Mouse (Mus musculus) midbrain, embryonic 14.5 days (tissue): ENCODE measurements around the gene Cap2. TPM values are rescaled to one million over a fixed set of nuclear protein-coding genes. Genes with fewer than 3 reads are reported as not detected.

ENCODE experiments used
- ATAC-seq: fragments of 200-750 bp; cut with Nextera tagmentation; 2 replicates; pipeline ENCODE4 v1.8.0; 2017; ENCODE audit warnings: moderate number of reproducible peaks, moderate library complexity; ENCODE audit not compliant: low FRiP score, low TSS enrichment
- DNase-seq: peaks from one replicate; pipeline ENCODE4 v3.0.0-alpha.2; 2015
- H3K27ac ChIP-seq: fragments of 300-500 bp; sonication (generic); replicated peaks from 2 replicates; pipeline ENCODE4 v1.5.1; 2014; ENCODE audit warnings: mild to moderate bottlenecking, low read depth, low read length, moderate library complexity
- H3K27me3 ChIP-seq: fragments of 300-500 bp; sonication (generic); 2 replicates; pipeline ENCODE4 v1.6.1; 2014; ENCODE audit warnings: low read length, control low read depth, mixed read lengths; ENCODE audit not compliant: control insufficient read depth, insufficient read depth
- H3K36me3 ChIP-seq: fragments of 300-500 bp; sonication (generic); 2 replicates; pipeline ENCODE4 v1.6.1; 2014; ENCODE audit warnings: low read length, control low read depth; ENCODE audit not compliant: control insufficient read depth, insufficient read depth
- H3K4me1 ChIP-seq: fragments of 300-500 bp; sonication (generic); 2 replicates; pipeline ENCODE4 v1.6.1; 2014; ENCODE audit warnings: mild to moderate bottlenecking, antibody characterized with exemption, low read length, control low read depth; ENCODE audit not compliant: control insufficient read depth, insufficient read depth
- H3K4me2 ChIP-seq: fragments of 300-500 bp; sonication (generic); 2 replicates; pipeline ENCODE4 v1.6.1; 2014; ENCODE audit warnings: mild to moderate bottlenecking, low read length, moderate library complexity
- H3K4me3 ChIP-seq: fragments of 300-500 bp; sonication (generic); replicated peaks from 2 replicates; pipeline ENCODE4 v1.5.1; 2014; ENCODE audit warnings: low read depth, low read length
- H3K9ac ChIP-seq: fragments of 300-500 bp; sonication (generic); replicated peaks from 2 replicates; pipeline ENCODE4 v1.6.1; 2014; ENCODE audit warnings: mild to moderate bottlenecking, low read length, moderate library complexity
- H3K9me3 ChIP-seq: fragments of 300-500 bp; sonication (generic); 2 replicates; pipeline ENCODE4 v1.6.1; 2016; ENCODE audit warnings: low read length, control low read depth, mixed read lengths; ENCODE audit not compliant: control insufficient read depth
- WGBS: fragments of 180-500 bp; shearing (Covaris S2); extraction: QIAGEN DNeasy Blood & Tissue Kit; methylation state at CpG from one replicate; pipeline ENCODE4 v1.1.7; 2014; 5-methylcytosine and 5-hydroxymethylcytosine counted together
- polyA plus RNA-seq: library from polyadenylated mRNA; unstranded; fragments of >200 nt; fragmentation: Nextera tagmentation; extraction: Ambion mirVana; gene quantifications from 2 replicates; pipeline ENCODE4 v1.2.1, GENCODE M21; 2014

Gene Cap2
- polyA plus RNA-seq, 1 experiment from 2014 or later = 6.6 TPM

DNA sequence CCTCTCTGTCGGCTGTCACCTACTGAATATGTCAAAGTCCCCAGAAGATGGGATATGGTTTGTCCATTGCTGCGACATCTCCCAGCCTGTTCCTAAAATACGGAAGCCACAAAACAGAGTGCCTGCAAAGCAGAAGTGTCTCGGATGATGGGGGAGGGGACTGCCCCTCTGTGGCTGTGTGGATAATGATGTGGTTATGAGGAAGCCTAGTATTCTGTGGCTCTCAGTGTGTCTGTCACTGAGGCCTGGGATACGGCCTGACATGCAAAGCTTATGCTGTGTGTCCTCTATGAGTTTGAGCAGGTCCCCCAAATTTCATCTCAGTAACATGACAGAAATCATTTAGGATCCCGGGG is 132.5 kb downstream of the Cap2 start:
- Histone ChIP-seq H3K4me2 (peak overlapping the region; percentile 52), H3K36me3 (no peaks in the 10 kb centered on the region), H3K9ac (peak overlapping the region; percentile 40; the same call in 1 of the 2 replicates), H3K27ac (peak overlapping the region; percentile 82), H3K9me3 (no peaks in the 10 kb centered on the region), H3K4me3 (peak overlapping the region; percentile 18), H3K27me3 (no peaks in the 10 kb centered on the region), H3K4me1 (peaks cover 23% of the 10 kb centered on the region)
- 15% methylated on average over 6 of the region's 6 CpGs for WGBS
- peak; percentile 73; the same call in 1 of the 2 replicates for ATAC-seq
- DNase-seq = peak; percentile 80

DNA sequence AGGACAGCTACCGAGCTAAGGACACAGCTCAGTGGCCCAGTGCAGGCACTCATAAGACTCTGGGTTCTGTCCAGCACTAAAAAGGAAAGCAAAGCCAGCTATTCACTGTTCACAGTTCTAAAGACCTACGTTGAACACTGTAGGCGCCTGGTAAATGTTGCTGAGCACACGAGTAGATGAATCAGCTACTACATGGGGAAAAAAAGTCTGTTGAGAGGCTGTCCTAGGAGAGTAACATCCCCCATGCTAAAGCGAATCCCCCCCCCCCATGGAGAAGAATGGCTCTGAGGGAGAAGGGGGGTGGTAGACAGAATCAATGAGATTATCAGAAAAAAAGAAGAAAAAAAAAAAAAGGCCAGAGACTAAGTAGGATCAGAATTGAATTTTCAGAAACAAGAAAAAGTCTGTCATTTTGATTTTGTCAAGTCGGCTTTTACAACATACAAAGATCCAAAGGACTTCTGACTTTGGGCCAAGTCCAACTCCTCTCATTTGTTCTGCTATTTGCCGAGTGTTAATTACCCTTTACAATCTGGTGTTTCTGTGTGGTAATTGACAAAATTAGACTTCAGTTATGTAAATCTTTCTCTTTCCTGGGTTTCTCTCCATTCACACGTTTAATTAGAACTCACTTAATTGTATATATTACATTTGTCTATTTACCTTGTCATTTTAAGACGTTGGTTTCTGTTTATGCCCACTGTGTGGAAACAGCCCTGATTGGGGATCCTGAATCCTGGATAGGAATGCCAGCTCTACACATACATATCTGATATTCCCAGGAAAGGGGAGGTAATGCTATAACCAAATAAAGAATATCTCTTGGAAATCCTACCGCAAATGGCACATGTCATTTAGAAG is 139.2 kb downstream of the Cap2 start:
- Histone ChIP-seq H3K27me3 (no peaks in the 10 kb centered on the region), H3K9me3 (no peaks in the 10 kb centered on the region), H3K9ac (no peak overlapping the region), H3K36me3 (no peaks in the 10 kb centered on the region), H3K4me3 (no peak overlapping the region), H3K27ac (no peak overlapping the region), H3K4me1 (no peaks in the 10 kb centered on the region), H3K4me2 (no peak overlapping the region)
- WGBS = 89% methylated on average over 10 of the region's 10 CpGs
- ATAC-seq = no peak
- no peak for DNase-seq

DNA sequence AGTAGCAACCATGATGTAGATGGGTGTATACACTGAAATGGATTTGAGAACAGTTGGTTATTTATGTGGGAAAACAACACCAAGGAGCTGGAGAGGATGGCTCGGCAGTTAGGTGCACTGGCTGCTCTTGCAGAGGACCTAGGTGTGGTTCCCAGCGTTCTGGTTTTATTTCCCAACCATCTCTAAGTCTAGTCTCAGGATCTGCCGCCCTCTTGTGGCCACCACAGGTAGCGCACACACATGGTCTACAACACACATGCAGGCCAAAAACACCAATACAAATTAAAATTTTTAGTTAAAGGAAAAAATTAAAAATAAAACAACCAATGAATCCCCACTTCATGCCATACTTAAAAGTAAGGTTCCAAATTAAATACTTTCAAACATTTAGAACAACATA is 140.7 kb downstream of the Cap2 start:
- Histone ChIP-seq H3K27me3 (no peaks in the 10 kb centered on the region), H3K4me3 (no peak overlapping the region), H3K27ac (no peak overlapping the region), H3K4me1 (no peaks in the 10 kb centered on the region), H3K9ac (no peak overlapping the region), H3K36me3 (no peaks in the 10 kb centered on the region), H3K9me3 (no peaks in the 10 kb centered on the region), H3K4me2 (no peak overlapping the region)
- DNase-seq (no peak), ATAC-seq (no peak)
- 91% methylated on average over 4 of the region's 4 CpGs for WGBS

- Histone ChIP-seq H3K36me3 (no peaks in the 10 kb centered on the region), H3K9me3 (no peaks in the 10 kb centered on the region), H3K9ac (no peak overlapping the region), H3K27me3 (no peaks in the 10 kb centered on the region), H3K4me1 (no peaks in the 10 kb centered on the region), H3K4me2 (no peak overlapping the region), H3K4me3 (no peak overlapping the region), H3K27ac (no peak overlapping the region)
- ATAC-seq = no peak
- 96% methylated on average over 6 of the region's 6 CpGs for WGBS
- no peak for DNase-seq
Measured at GRCm38 (mm10) chr13:46644175-46644574, 142.5 kb downstream of the Cap2 start.

GRCm38 (mm10) chr13:46645476-46645875 is 143.8 kb downstream of the Cap2 start:
- no peaks in the 10 kb centered on the region for H3K27me3 ChIP-seq
- no peak for DNase-seq
- H3K4me2 ChIP-seq = no peak overlapping the region
- H3K9ac ChIP-seq = no peak overlapping the region
- 72% methylated on average over 6 of the region's 6 CpGs for WGBS
- ATAC-seq = no peak
- H3K27ac ChIP-seq = no peak overlapping the region
- no peak overlapping the region for H3K4me3 ChIP-seq
- H3K4me1 ChIP-seq = no peaks in the 10 kb centered on the region
- H3K9me3 ChIP-seq = no peaks in the 10 kb centered on the region
- H3K36me3 ChIP-seq = no peaks in the 10 kb centered on the region

GRCm38 (mm10) chr13:46651853-46652252 is 150.2 kb downstream of the Cap2 start:
- H3K9ac ChIP-seq = no peak overlapping the region
- no peak for DNase-seq
- no peak overlapping the region for H3K27ac ChIP-seq
- no peaks in the 10 kb centered on the region for H3K4me1 ChIP-seq
- 91% methylated on average over 7 of the region's 7 CpGs for WGBS
- H3K4me3 ChIP-seq = no peak overlapping the region
- ATAC-seq = no peak
- H3K4me2 ChIP-seq = no peak overlapping the region
- no peaks in the 10 kb centered on the region for H3K36me3 ChIP-seq
- H3K9me3 ChIP-seq = no peaks in the 10 kb centered on the region
- no peaks in the 10 kb centered on the region for H3K27me3 ChIP-seq

DNA sequence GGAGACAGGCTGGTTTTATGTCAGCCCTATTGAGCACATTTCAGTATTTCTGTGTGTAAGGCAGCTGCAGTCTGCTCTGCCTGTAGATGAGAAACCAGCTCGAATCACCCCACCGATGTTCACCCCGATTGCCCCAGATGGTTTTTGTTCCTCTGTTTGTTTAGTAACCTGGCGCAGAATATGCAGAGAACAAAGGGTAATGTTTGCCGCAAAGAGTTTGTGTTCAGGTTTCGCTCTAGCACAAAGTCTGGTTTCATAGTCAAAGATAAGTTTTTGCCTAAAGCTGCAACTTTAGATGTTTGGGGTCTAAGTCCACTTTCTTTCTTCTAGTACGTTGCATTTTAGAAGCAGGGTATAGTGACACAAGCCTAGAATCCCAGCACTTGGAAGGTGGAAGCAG is 151.0 kb downstream of the Cap2 start:
- no peaks in the 10 kb centered on the region for H3K36me3 ChIP-seq
- H3K9me3 ChIP-seq = no peaks in the 10 kb centered on the region
- no peak for ATAC-seq
- no peak for DNase-seq
- no peak overlapping the region for H3K4me2 ChIP-seq
- H3K4me1 ChIP-seq = no peaks in the 10 kb centered on the region
- no peak overlapping the region for H3K9ac ChIP-seq
- no peak overlapping the region for H3K4me3 ChIP-seq
- 89% methylated on average over 7 of the region's 7 CpGs for WGBS
- H3K27ac ChIP-seq = no peak overlapping the region
- no peaks in the 10 kb centered on the region for H3K27me3 ChIP-seq

GRCm38 (mm10) chr13:46653671-46654070 is 152.0 kb downstream of the Cap2 start:
- 73% methylated on average over 4 of the region's 4 CpGs for WGBS
- Histone ChIP-seq H3K36me3 (no peaks in the 10 kb centered on the region), H3K9me3 (no peaks in the 10 kb centered on the region), H3K27me3 (no peaks in the 10 kb centered on the region), H3K4me1 (no peaks in the 10 kb centered on the region), H3K4me3 (no peak overlapping the region), H3K9ac (no peak overlapping the region), H3K27ac (no peak overlapping the region), H3K4me2 (no peak overlapping the region)
- ATAC-seq (no peak), DNase-seq (no peak)

DNA sequence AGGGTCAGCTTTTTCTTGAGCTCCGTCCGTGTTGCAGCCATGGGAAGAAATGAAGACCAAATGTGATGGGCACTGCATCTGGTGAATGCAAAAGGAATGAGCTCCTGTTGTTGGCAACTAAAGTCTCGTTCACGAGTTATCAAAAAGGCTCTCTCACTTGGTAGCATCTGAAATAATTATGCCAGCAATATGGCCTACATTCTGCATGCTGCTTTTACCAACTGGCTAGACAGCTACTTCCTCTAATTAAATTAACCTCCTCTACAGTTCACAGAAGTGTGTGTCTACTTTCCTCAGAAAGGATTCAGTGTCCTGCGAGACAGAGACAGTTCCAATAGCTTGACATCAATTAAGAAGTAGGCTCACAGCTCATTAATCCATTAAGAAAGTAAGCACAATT is 152.9 kb downstream of the Cap2 start:
- no peak overlapping the region for H3K27ac ChIP-seq
- no peak overlapping the region for H3K4me2 ChIP-seq
- H3K4me3 ChIP-seq = no peak overlapping the region
- H3K27me3 ChIP-seq = no peaks in the 10 kb centered on the region
- no peaks in the 10 kb centered on the region for H3K36me3 ChIP-seq
- no peaks in the 10 kb centered on the region for H3K4me1 ChIP-seq
- no peak overlapping the region for H3K9ac ChIP-seq
- H3K9me3 ChIP-seq = no peaks in the 10 kb centered on the region
- no peak for ATAC-seq
- no peak for DNase-seq
- 86% methylated on average over 5 of the region's 5 CpGs for WGBS
